ENCODE assay signal across 20 mouse cellular contexts in the genomic region with DNA sequence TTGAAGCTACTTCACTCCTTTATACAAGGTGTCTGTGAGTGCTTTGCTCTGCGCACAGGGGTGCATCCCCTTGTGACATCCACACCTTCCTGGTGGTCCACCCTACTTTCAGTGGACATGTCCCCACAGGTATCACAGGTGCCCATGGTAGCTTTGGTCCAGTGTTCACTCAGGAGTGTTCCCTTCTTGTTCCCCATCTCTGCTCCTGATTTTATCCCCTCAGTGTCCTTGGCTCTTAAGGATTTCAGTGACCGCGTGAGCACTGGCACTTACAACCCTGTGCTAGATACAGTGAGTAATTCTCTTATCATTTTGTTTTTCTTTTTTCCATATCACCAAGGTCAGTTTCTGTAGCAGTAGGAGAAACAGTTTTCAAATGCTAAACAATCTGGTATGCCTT.
DNase-seq lines count a peak whose midpoint lies in the region; TF ChIP-seq lines count a peak whose summit lies in the region.
"Had no signal": no experiment of that assay in that cellular context is flagged by ENCODE, and none has a peak within 500 bp of the region (broad histone marks: within the 10 kb centered on the region; RNA-seq: fewer than 3 reads in every experiment).

No protein-coding gene starts in this region.

- H3K4me3 ChIP-seq in cerebellum, adult 2 months (replicated peaks; ENCODE audit: insufficient read depth, low read depth, low read length), result no peak overlapping the region
- H3K4me3 ChIP-seq: embryonic facial prominence, embryonic 13.5 days; embryonic facial prominence, embryonic 15.5 days; erythroblast, embryonic 14.5 days; forebrain, embryonic 10.5 days; forebrain, embryonic 12.5 days had no signal

- H3K27me3 ChIP-seq in cerebellum, adult 2 months (ENCODE audit: control insufficient read depth, insufficient read depth, low read length), result no peaks in the 10 kb centered on the region
- H3K27me3 ChIP-seq: embryonic facial prominence, embryonic 13.5 days; embryonic facial prominence, embryonic 15.5 days; forebrain, embryonic 12.5 days; Patski had no signal

- no peak overlapping the region for H3K27ac ChIP-seq in cerebellum, adult 2 months (ENCODE audit: insufficient read depth, low read length)
- H3K27ac ChIP-seq: embryonic facial prominence, embryonic 13.5 days; embryonic facial prominence, embryonic 15.5 days; forebrain, embryonic 10.5 days; forebrain, embryonic 12.5 days had no signal

- TF ChIP-seq POLR2A in cerebellum, adult 2 months (IDR thresholded peaks at IDR 0.05; ENCODE audit: borderline replicate concordance, insufficient read depth, low read length), result no peak

- TF ChIP-seq CTCF in cerebellum, adult 2 months (IDR thresholded peaks at IDR 0.05; ENCODE audit: borderline replicate concordance, insufficient read depth, low read depth, low read length), result no peak

- DNase-seq in ovary, adult 18-20 months (ENCODE audit: low spot score), result peak; percentile 65
- DNase-seq in ovary, postnatal 10 days (ENCODE audit: low spot score), result no peak
- DNase-seq in adrenal gland, adult 8-10 months, result peak; percentile 43
- DNase-seq in adrenal gland, postnatal 14 days, result peak; percentile 24
- DNase-seq in adrenal gland, postnatal 36 days, result peak; percentile 45 to 53
- DNase-seq in Muller cell, postnatal 12 days (ENCODE audit: inconsistent ontology term), result no peak
- DNase-seq in cerebellum, adult 2 months, result no peak
- DNase-seq in right cerebral cortex, adult 18-20 months, result no peak
- DNase-seq: cerebellum, adult 11-12 months; cerebellum, adult 8-10 months; cerebellum, adult 9-11 months; cerebellum, postnatal 14 days; cerebellum, postnatal 36 days; embryo, embryonic 11 days had no signal

- WGBS in cerebellum, adult 2 months, result 95% methylated on average over 3 of the region's 3 CpGs

- H3K4me1 ChIP-seq in cerebellum, adult 2 months (ENCODE audit: control insufficient read depth, insufficient read depth, low read length), result no peaks in the 10 kb centered on the region
- H3K4me1 ChIP-seq: embryonic facial prominence, embryonic 13.5 days; embryonic facial prominence, embryonic 15.5 days; forebrain, embryonic 10.5 days; forebrain, embryonic 12.5 days had no signal

Comparison
In these comparisons a context has a peak if more than half of its experiments do, and no peak if none do; other contexts are left out.
1. DNase-seq: peak in ovary, adult 18-20 months (single experiment), adrenal gland, adult 8-10 months (single experiment), adrenal gland, postnatal 14 days (single experiment) and adrenal gland, postnatal 36 days (2 of 2); none in ovary, postnatal 10 days (single experiment), Muller cell, postnatal 12 days (single experiment), cerebellum, adult 2 months (0 of 2) and right cerebral cortex, adult 18-20 months (single experiment).